Mouse (Mus musculus): ENCODE results near the gene Ppp1r13l.

- no peak for TF ChIP-seq CTCF (IDR thresholded peaks at IDR 0.05; ENCODE audit: control insufficient read depth, insufficient read depth, low read length)
- TF ChIP-seq POLR2A (IDR thresholded peaks at IDR 0.05; ENCODE audit: borderline replicate concordance, control insufficient read depth, low read depth, low read length) = no peak; the same call in 1 of the 2 replicates
Measured at GRCm38 (mm10) chr7:19344938-19345471, 14.5 kb upstream of the Ppp1r13l start.
